Mouse (Mus musculus): ENCODE data around the gene Cars. TPM values are rescaled to one million over a fixed set of nuclear protein-coding genes. Genes with fewer than 3 reads are reported as not detected.

Gene Cars
- polyA plus RNA-seq, 1 experiment: 14.5 TPM

DNA sequence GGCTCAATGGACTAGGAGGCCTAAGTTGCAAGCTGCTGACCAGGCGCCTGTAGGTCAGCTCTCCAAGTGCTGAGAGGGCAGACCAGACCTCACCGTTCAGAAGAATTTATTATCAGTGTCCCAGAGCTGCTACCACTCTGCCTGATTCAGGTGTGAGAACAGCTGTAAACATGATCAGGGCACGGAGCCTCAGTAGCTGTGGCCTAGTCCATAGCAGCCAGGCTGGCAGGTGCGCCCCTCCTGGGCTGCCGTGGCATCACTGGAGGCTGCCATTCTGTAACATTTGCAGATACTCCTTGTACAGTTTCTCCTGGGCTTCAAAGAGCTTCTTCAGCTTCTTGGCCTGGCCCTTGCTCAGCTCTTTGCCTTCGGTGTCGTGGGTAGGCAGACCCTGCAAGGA, 42.3 kb downstream of the Cars start:
- Histone ChIP-seq H3K27me3 (ENCODE audit: control insufficient read depth, insufficient read depth, low read length) (no peaks in the 10 kb centered on the region), H3K4me3 (ENCODE audit: control insufficient read depth, low read depth, low read length) (no peak overlapping the region), H3K4me1 (ENCODE audit: control insufficient read depth, insufficient read depth, low read length) (no peaks in the 10 kb centered on the region), H3K36me3 (ENCODE audit: control insufficient read depth, insufficient read depth, low read length) (no peaks in the 10 kb centered on the region; the same call in 1 of the 2 replicates), H3K27ac (ENCODE audit: control insufficient read depth, insufficient read depth, low read depth, low read length) (no peak overlapping the region)
- TF ChIP-seq CTCF (IDR thresholded peaks at IDR 0.05; ENCODE audit: control insufficient read depth, insufficient read depth, insufficient replicate concordance, low read depth, low read length): no peak

DNA sequence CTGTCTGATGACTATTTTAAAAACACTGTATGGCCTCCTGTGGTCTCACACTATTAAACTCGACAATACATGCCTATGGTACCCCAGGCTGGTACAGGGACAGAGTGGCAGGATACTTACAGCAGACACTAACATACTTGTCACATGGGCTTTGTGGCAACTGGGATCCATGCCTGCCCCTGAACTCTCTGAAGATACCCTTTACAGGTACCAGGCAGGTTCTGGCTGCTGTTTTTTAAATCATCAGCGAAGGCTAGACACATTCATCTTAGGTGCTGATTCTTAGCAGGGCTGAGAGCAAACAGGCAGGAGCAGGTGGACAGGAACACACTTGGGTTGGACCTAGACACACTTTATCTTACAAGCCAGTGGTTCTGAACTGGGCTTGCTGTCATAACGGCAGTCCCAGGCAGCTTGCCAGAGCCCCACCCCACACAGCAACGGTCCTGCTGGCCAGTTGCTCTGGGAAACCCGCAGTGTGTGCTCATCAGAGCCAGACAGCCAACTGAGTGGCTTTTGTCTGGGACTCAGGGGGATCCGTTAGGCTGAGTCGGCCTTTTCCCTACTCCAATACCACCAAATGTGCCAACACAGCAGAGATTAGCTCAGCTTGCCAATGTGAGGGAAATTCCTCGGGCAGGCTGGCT, 42.8 kb downstream of the Cars start:
- no peaks in the 10 kb centered on the region for H3K27me3 ChIP-seq (ENCODE audit: control insufficient read depth, insufficient read depth, low read length)
- no peaks in the 10 kb centered on the region for H3K4me1 ChIP-seq (ENCODE audit: control insufficient read depth, insufficient read depth, low read length)
- TF ChIP-seq CTCF (IDR thresholded peaks at IDR 0.05; ENCODE audit: control insufficient read depth, insufficient read depth, insufficient replicate concordance, low read depth, low read length) (no peak), POLR2A (IDR thresholded peaks at IDR 0.05; ENCODE audit: control insufficient read depth, low read depth, low read length) (no peak)
- no peak overlapping the region for H3K27ac ChIP-seq (ENCODE audit: control insufficient read depth, insufficient read depth, low read depth, low read length)
- no peak overlapping the region for H3K4me3 ChIP-seq (ENCODE audit: control insufficient read depth, low read depth, low read length)
- no peaks in the 10 kb centered on the region; the same call in 1 of the 2 replicates for H3K36me3 ChIP-seq (ENCODE audit: control insufficient read depth, insufficient read depth, low read length)

DNA sequence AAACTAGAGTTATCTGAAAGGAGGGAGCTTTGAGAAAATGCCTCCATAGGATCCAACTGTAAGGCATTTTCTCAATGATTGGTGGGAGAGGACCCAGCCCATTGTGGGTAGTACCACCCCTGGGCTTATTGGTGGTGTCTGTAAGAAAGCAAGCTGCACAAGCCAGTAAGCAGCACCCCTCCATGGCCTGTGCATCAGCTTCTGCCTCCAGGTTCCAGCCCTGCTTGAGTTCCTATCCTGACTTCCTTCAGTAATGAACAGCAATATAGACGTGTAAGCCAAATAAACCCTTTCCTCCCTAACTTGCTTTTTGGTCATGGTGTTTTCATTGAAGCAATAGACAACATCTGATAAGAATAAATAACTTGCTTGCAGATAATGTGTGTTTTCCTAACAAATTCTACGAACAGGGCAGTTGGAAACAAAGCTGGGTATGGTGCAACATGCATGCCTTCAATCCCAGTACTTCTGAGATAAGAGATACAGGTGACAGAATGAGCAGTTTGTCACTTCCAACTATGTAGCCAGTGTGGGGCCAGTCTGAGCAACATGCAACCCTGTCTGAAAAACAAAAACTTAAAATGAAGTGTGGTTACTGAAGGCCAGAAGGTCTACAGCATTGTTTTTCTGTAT, 50.2 kb downstream of the Cars start:
- no peaks in the 10 kb centered on the region for H3K27me3 ChIP-seq (ENCODE audit: control insufficient read depth, insufficient read depth, low read length)
- H3K4me3 ChIP-seq (ENCODE audit: control insufficient read depth, low read depth, low read length): peak overlapping the region; percentile 96
- no peak for TF ChIP-seq POLR2A (IDR thresholded peaks at IDR 0.05; ENCODE audit: control insufficient read depth, low read depth, low read length)
- no peak for TF ChIP-seq CTCF (IDR thresholded peaks at IDR 0.05; ENCODE audit: control insufficient read depth, insufficient read depth, insufficient replicate concordance, low read depth, low read length)
- peaks cover 8% of the 10 kb centered on the region for H3K4me1 ChIP-seq (ENCODE audit: control insufficient read depth, insufficient read depth, low read length)
- peaks cover 2% of the 10 kb centered on the region; the same call in 1 of the 2 replicates for H3K36me3 ChIP-seq (ENCODE audit: control insufficient read depth, insufficient read depth, low read length)
- peak overlapping the region; percentile 92 for H3K27ac ChIP-seq (ENCODE audit: control insufficient read depth, insufficient read depth, low read depth, low read length)

DNA sequence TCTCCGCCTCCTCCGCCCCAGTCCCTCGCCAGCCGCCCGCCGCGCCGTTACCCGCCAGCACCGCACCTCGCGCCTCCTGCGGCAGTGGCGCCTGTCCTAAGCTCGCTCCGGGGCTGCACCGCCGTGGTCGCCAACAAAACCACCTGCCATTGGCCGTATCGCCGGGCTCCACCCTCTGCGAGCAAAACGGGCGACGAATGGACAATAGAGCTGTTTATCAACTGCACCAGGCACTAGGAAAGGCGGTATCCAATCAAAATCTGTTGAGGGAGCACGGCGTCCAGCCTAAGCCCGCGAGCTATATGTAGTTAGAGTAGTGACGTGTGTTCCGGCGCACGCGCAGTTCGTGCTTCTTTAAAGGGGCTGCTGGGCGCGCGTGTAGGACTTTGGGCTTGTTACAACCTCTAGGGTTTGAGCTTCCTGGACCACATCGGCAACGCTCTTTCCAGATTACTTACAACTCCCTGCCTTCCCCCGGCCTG, 50.9 kb downstream of the Cars start, which contains the start of gene Nap1l4:
TSS of gene Nap1l4 (minus strand) at position 131 of the 482 bp plus-strand sequence.
- no peaks in the 10 kb centered on the region for H3K27me3 ChIP-seq (ENCODE audit: control insufficient read depth, insufficient read depth, low read length)
- H3K36me3 ChIP-seq (ENCODE audit: control insufficient read depth, insufficient read depth, low read length): peaks cover 2% of the 10 kb centered on the region; the same call in 1 of the 2 replicates
- peak within 1 kb of the TSS; percentile 95 for H3K27ac ChIP-seq (ENCODE audit: control insufficient read depth, insufficient read depth, low read depth, low read length)
- TF ChIP-seq POLR2A (IDR thresholded peaks at IDR 0.05; ENCODE audit: control insufficient read depth, low read depth, low read length) (peak; percentile 86), CTCF (IDR thresholded peaks at IDR 0.05; ENCODE audit: control insufficient read depth, insufficient read depth, insufficient replicate concordance, low read depth, low read length) (0 out of 2 replicates have a peak, but pooled peaks have one; percentile 2)
- peaks cover 8% of the 10 kb centered on the region for H3K4me1 ChIP-seq (ENCODE audit: control insufficient read depth, insufficient read depth, low read length)
- peak within 1 kb of the TSS; percentile 96 for H3K4me3 ChIP-seq (ENCODE audit: control insufficient read depth, low read depth, low read length)

DNA sequence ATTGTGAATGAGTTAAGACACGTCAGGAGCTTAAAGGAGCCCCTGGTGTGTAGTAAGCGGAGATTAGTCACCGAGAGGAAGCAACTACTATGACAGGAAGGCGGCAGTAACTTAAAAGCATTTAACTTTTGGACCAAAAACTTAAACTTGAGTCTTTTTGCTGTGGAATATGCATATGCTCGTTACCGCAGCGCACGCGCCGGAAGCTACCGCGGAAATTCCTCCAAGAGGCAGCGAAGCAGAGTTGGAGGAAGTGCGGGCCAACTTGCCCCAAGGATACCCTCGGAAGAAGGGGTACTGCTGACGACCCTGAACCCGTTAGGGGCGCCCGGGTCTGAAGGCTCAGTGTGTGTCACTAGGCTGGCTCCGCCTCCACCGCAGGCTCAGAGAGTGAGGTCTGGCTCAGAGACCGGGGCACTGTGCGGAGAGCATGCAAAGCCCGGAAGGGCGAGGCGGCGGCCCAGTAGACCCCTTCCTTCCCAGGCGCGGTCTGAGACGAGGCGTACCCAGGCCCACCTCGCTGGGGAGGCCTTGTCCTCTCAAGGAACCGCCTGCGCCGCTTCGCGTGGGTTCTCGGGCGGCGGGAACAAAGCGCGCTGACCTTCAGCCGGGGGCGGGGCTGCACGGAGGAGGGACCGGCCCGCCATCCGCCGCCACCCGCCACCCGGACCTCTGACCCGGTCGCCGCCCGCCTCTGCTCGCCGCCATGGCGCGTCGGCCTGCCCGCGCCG, 51.5 kb downstream of the Cars start:
- no peak for TF ChIP-seq POLR2A (IDR thresholded peaks at IDR 0.05; ENCODE audit: control insufficient read depth, low read depth, low read length)
- Histone ChIP-seq H3K4me1 (ENCODE audit: control insufficient read depth, insufficient read depth, low read length) (peaks cover 8% of the 10 kb centered on the region), H3K27me3 (ENCODE audit: control insufficient read depth, insufficient read depth, low read length) (no peaks in the 10 kb centered on the region), H3K36me3 (ENCODE audit: control insufficient read depth, insufficient read depth, low read length) (peaks cover 2% of the 10 kb centered on the region; the same call in 1 of the 2 replicates), H3K4me3 (ENCODE audit: control insufficient read depth, low read depth, low read length) (peak overlapping the region; percentile 96), H3K27ac (ENCODE audit: control insufficient read depth, insufficient read depth, low read depth, low read length) (peak overlapping the region; percentile 95)

DNA sequence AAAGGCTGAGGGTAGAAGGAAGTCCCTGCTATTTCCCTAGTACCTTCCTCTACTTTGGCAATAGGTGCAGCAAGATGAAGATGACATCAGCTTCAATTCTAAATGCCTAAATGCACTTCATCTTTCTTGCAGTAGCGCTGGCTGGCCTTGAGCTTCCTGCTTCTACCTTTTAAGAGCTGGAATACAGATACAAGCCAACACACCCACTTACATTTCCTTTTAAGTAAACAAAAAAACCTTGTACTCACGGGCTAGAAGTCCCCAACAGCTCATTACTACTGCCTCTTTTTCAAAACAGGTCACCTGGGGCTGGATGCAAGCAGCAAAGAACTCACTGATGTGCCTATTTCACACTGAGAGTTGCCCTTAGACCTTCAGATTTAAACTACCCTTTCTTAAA, 53.3 kb downstream of the Cars start:
- H3K4me3 ChIP-seq (ENCODE audit: control insufficient read depth, low read depth, low read length): no peak overlapping the region
- no peak overlapping the region for H3K27ac ChIP-seq (ENCODE audit: control insufficient read depth, insufficient read depth, low read depth, low read length)
- peaks cover 8% of the 10 kb centered on the region for H3K4me1 ChIP-seq (ENCODE audit: control insufficient read depth, insufficient read depth, low read length)
- H3K27me3 ChIP-seq (ENCODE audit: control insufficient read depth, insufficient read depth, low read length): no peaks in the 10 kb centered on the region
- H3K36me3 ChIP-seq (ENCODE audit: control insufficient read depth, insufficient read depth, low read length): peaks cover 2% of the 10 kb centered on the region; the same call in 1 of the 2 replicates
- TF ChIP-seq POLR2A (IDR thresholded peaks at IDR 0.05; ENCODE audit: control insufficient read depth, low read depth, low read length): no peak
- no peak for TF ChIP-seq CTCF (IDR thresholded peaks at IDR 0.05; ENCODE audit: control insufficient read depth, insufficient read depth, insufficient replicate concordance, low read depth, low read length)

DNA sequence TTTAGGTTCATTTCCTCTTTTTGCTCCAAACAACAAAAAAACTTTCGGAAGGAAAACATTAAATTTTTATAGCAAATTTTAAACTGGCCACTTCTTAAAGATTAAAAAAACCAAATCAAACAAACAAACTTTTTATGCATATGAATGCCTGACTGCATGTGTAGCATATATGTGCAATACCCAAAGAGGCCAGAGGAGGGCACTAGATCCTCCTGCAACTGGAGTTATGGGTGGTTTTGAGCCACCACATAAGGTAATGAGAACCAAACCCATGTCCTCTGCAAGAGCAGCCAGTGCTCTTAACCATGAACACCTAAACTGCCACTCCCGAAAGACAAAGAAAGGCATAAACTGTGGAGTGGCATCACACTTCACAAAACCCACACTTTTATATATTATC, 55.5 kb downstream of the Cars start:
- H3K27me3 ChIP-seq (ENCODE audit: control insufficient read depth, insufficient read depth, low read length): no peaks in the 10 kb centered on the region
- TF ChIP-seq CTCF (IDR thresholded peaks at IDR 0.05; ENCODE audit: control insufficient read depth, insufficient read depth, insufficient replicate concordance, low read depth, low read length) (no peak), POLR2A (IDR thresholded peaks at IDR 0.05; ENCODE audit: control insufficient read depth, low read depth, low read length) (no peak)
- H3K27ac ChIP-seq (ENCODE audit: control insufficient read depth, insufficient read depth, low read depth, low read length): no peak overlapping the region
- H3K4me3 ChIP-seq (ENCODE audit: control insufficient read depth, low read depth, low read length): no peak overlapping the region
- peaks cover 4% of the 10 kb centered on the region for H3K4me1 ChIP-seq (ENCODE audit: control insufficient read depth, insufficient read depth, low read length)
- H3K36me3 ChIP-seq (ENCODE audit: control insufficient read depth, insufficient read depth, low read length): peaks cover 2% of the 10 kb centered on the region; the same call in 1 of the 2 replicates
